Comparison of ENCODE assay signal across 10 mouse cellular contexts in the genomic region with DNA sequence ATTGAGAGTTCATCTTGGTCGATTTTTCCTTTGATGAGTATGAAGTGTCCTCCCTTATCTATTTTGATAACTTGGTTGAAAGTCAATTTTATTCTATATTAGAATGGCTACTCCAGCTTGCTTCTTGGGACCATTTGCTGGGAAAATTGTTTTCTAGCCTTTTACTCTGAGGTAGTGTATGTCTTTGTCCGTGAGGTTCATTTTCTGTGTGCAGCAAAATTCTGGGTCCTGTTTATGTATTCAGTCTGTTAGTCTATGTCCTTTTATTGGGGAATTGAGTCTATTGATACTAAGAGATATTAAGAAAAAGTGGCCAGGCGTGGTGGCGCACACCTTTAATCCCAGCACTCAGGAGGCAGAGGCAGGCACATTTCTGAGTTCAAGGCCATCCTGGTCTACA. TPM values are rescaled to one million over a fixed set of nuclear protein-coding genes. Genes with fewer than 3 reads are reported as not detected.
A peak's percentile ranks its signal among the peaks of the same experiment; 100 is the strongest.
DNase-seq lines count a peak whose midpoint lies in the region; ATAC-seq and TF ChIP-seq lines count a peak whose summit lies in the region.
"Not testable (repeated sequence)": the region's sequence is repeated elsewhere in the genome, so short reads cannot be mapped to it uniquely, and the experiment has no call there.
"Had no signal": no experiment of that assay in that cellular context is flagged by ENCODE, and none has a peak within 500 bp of the region (broad histone marks: within the 10 kb centered on the region; RNA-seq: fewer than 3 reads in every experiment).

No protein-coding gene starts in this region.

- peak overlapping the region; percentile 73 for H3K4me2 ChIP-seq in heart, embryonic 13.5 days
- peak overlapping the region; percentile 50 for H3K4me2 ChIP-seq in hindbrain, postnatal 0 days (ENCODE audit: low read depth, low read length)
- peak overlapping the region; percentile 36; the same call in 1 of the 2 replicates for H3K4me2 ChIP-seq in limb, embryonic 11.5 days (ENCODE audit: low read depth, severe bottlenecking)
- H3K4me2 ChIP-seq in liver, postnatal 0 days (ENCODE audit: low read depth, low read length), result peak overlapping the region; percentile 56; the same call in 1 of the 2 replicates
- H3K4me2 ChIP-seq in midbrain, embryonic 15.5 days, result peak overlapping the region; percentile 51
- peak overlapping the region; percentile 46 for H3K4me2 ChIP-seq in stomach, embryonic 14.5 days (replicated peaks; ENCODE audit: low read depth, low read length)

- H3K36me3 ChIP-seq in E14TG2a.4 (ENCODE audit: insufficient read depth, low read length); forebrain, embryonic 10.5 days (replicated peaks); heart, embryonic 13.5 days; hindbrain, postnatal 0 days (ENCODE audit: insufficient read depth, low read length); limb, embryonic 11.5 days (ENCODE audit: control insufficient read depth, insufficient read depth, low read length); liver, postnatal 0 days (replicated peaks; ENCODE audit: insufficient read depth, low read length); midbrain, embryonic 15.5 days (replicated peaks); stomach, embryonic 14.5 days (ENCODE audit: control insufficient read depth, insufficient read depth, low read length): not testable (repeated sequence)

- H3K9me3 ChIP-seq in E14TG2a.4 (ENCODE audit: low read length), result peaks cover 21% of the 10 kb centered on the region
- not testable (repeated sequence) for H3K9me3 ChIP-seq in forebrain, embryonic 10.5 days; heart, embryonic 13.5 days; hindbrain, postnatal 0 days (ENCODE audit: low read length); limb, embryonic 11.5 days (ENCODE audit: control insufficient read depth, low read length); liver, postnatal 0 days (ENCODE audit: low read length); midbrain, embryonic 15.5 days; stomach, embryonic 14.5 days (ENCODE audit: control insufficient read depth, low read depth, low read length)

- ATAC-seq in heart, embryonic 13.5 days (ENCODE audit: extremely low read depth, insufficient number of reproducible peaks, low FRiP score, low TSS enrichment); hindbrain, postnatal 0 days; limb, embryonic 11.5 days (ENCODE audit: insufficient number of reproducible peaks, low FRiP score, low TSS enrichment, low read depth); liver, postnatal 0 days; stomach, embryonic 14.5 days (ENCODE audit: insufficient number of reproducible peaks, insufficient read depth, low FRiP score, low read depth): not testable (repeated sequence)
- peak; percentile 28; the same call in 1 of the 2 replicates for ATAC-seq in midbrain, embryonic 15.5 days (replicated peaks)

- peak overlapping the region; percentile 67 for H3K9ac ChIP-seq in heart, embryonic 13.5 days
- not testable (repeated sequence) for H3K9ac ChIP-seq in hindbrain, postnatal 0 days (replicated peaks; ENCODE audit: low read length); limb, embryonic 11.5 days (ENCODE audit: low read length); liver, postnatal 0 days (replicated peaks); stomach, embryonic 14.5 days (replicated peaks; ENCODE audit: low read depth, low read length)
- H3K9ac ChIP-seq in midbrain, embryonic 15.5 days, result peak overlapping the region; percentile 25; the same call in 1 of the 2 replicates

- TF ChIP-seq CTCF in E14TG2a.4 (conservative IDR thresholded peaks at IDR 0.05; ENCODE audit: low read length); hindbrain, postnatal 0 days (IDR thresholded peaks at IDR 0.05; ENCODE audit: low read depth); liver, postnatal 0 days (IDR thresholded peaks at IDR 0.05; ENCODE audit: low read depth): not testable (repeated sequence)

- not testable (repeated sequence) for DNase-seq in forebrain, embryonic 10.5 days (ENCODE audit: extremely low spot score, low spot score); hindbrain, postnatal 0 days (ENCODE audit: low spot score); limb, embryonic 11.5 days (ENCODE audit: low spot score); liver, postnatal 0 days

- H3K27me3 ChIP-seq in E14TG2a.4 (ENCODE audit: insufficient read depth, low read length), result peaks cover 22% of the 10 kb centered on the region
- H3K27me3 ChIP-seq in forebrain, embryonic 10.5 days (ENCODE audit: poor library complexity, severe bottlenecking); heart, embryonic 13.5 days (replicated peaks); hindbrain, postnatal 0 days (ENCODE audit: insufficient read depth, low read length); limb, embryonic 11.5 days (ENCODE audit: control insufficient read depth, insufficient read depth, low read length); liver, postnatal 0 days (ENCODE audit: insufficient read depth, low read length); midbrain, embryonic 15.5 days (replicated peaks); stomach, embryonic 14.5 days (ENCODE audit: control insufficient read depth, insufficient read depth, low read length): not testable (repeated sequence)

- WGBS in forebrain, embryonic 10.5 days, result 43% methylated on average over 4 of the region's 4 CpGs
- 36% methylated on average over 4 of the region's 4 CpGs for WGBS in heart, embryonic 13.5 days
- 41% methylated on average over 4 of the region's 4 CpGs for WGBS in hindbrain, postnatal 0 days
- WGBS in limb, embryonic 11.5 days, result 43% methylated on average over 4 of the region's 4 CpGs
- 42% methylated on average over 4 of the region's 4 CpGs for WGBS in liver, postnatal 0 days (ENCODE audit: insufficient replicate concordance)
- WGBS in midbrain, embryonic 15.5 days, result 37% methylated on average over 4 of the region's 4 CpGs
- WGBS in stomach, embryonic 14.5 days, result 41% methylated on average over 4 of the region's 4 CpGs

- not testable (repeated sequence) for TF ChIP-seq EP300 in liver, postnatal 0 days (IDR thresholded peaks at IDR 0.05; ENCODE audit: low read depth)

- not testable (repeated sequence) for H3K27ac ChIP-seq in forebrain, embryonic 10.5 days; heart, embryonic 13.5 days (replicated peaks); hindbrain, postnatal 0 days; limb, embryonic 11.5 days (replicated peaks; ENCODE audit: low read depth, low read length); liver, postnatal 0 days (ENCODE audit: low read depth); midbrain, embryonic 15.5 days; stomach, embryonic 14.5 days (ENCODE audit: low read length)

- H3K4me3 ChIP-seq in E14TG2a.4 (replicated peaks; ENCODE audit: low read length), result peak overlapping the region; percentile 55; the same call in 1 of the 2 replicates
- peak overlapping the region; percentile 45 for H3K4me3 ChIP-seq in forebrain, embryonic 10.5 days
- peak overlapping the region; percentile 46 for H3K4me3 ChIP-seq in heart, embryonic 13.5 days
- peak overlapping the region; percentile 24 for H3K4me3 ChIP-seq in hindbrain, postnatal 0 days (ENCODE audit: low read length)
- H3K4me3 ChIP-seq in limb, embryonic 11.5 days (ENCODE audit: low read depth, low read length), result peak overlapping the region; percentile 8; the same call in 1 of the 2 replicates
- peak overlapping the region; percentile 25 for H3K4me3 ChIP-seq in liver, postnatal 0 days (ENCODE audit: low read depth, low read length)
- H3K4me3 ChIP-seq in midbrain, embryonic 15.5 days, result peak overlapping the region; percentile 34
- H3K4me3 ChIP-seq in stomach, embryonic 14.5 days (ENCODE audit: low read depth, low read length), result peak overlapping the region; percentile 12; the same call in 1 of the 2 replicates

- not testable (repeated sequence) for H3K4me1 ChIP-seq in E14TG2a.4 (replicated peaks; ENCODE audit: low read depth, low read length); forebrain, embryonic 10.5 days; heart, embryonic 13.5 days; hindbrain, postnatal 0 days (ENCODE audit: insufficient read depth, low read length); limb, embryonic 11.5 days (ENCODE audit: control insufficient read depth, insufficient read depth, low read length); liver, postnatal 0 days (ENCODE audit: insufficient read depth); midbrain, embryonic 15.5 days; stomach, embryonic 14.5 days (ENCODE audit: control insufficient read depth, insufficient read depth, low read length)

RNA-seq across cellular contexts. Expression of gene Riok2, which starts 27.8 kb away (rescaled TPM):
- polyA plus RNA-seq in forebrain, embryonic 10.5 days (2016; fragmentation: Nextera tagmentation; extraction: Ambion mirVana), result 33.2 and 33.4 TPM in 2 replicates
- 20.7 TPM in 2 replicates for polyA plus RNA-seq in heart, embryonic 13.5 days (2015; fragmentation: Nextera tagmentation; extraction: Ambion mirVana)
- 19.0 and 36.7 TPM in 2 replicates for total RNA-seq in hindbrain, postnatal 0 days (2014; rRNA removed)
- 15.0 and 19.2 TPM in 2 replicates for polyA plus RNA-seq in hindbrain, postnatal 0 days (2015; fragmentation: Nextera tagmentation; extraction: Ambion mirVana)
- polyA plus RNA-seq in limb, embryonic 11.5 days (2014; fragmentation: Nextera tagmentation; extraction: Ambion mirVana), result 33.7 and 33.9 TPM in 2 replicates
- 10.5 and 10.8 TPM in 2 replicates for polyA plus RNA-seq in liver, postnatal 0 days (2015; fragmentation: Nextera tagmentation; extraction: Ambion mirVana)
- 20.4 and 24.0 TPM in 2 replicates for polyA plus RNA-seq in midbrain, embryonic 15.5 days (2015; fragmentation: Nextera tagmentation; extraction: Ambion mirVana)
- polyA plus RNA-seq in stomach, embryonic 14.5 days (2014; fragmentation: Nextera tagmentation; extraction: Ambion mirVana), result 29.0 and 31.3 TPM in 2 replicates

RNA-seq across cellular contexts. Expression of gene Lix1, which starts 56.2 kb away (rescaled TPM):
- polyA plus RNA-seq in forebrain, embryonic 10.5 days (2016; fragmentation: Nextera tagmentation; extraction: Ambion mirVana), result 104 and 105 TPM in 2 replicates
- polyA plus RNA-seq in heart, embryonic 13.5 days (2015; fragmentation: Nextera tagmentation; extraction: Ambion mirVana), result 2.6 and 3.5 TPM in 2 replicates
- total RNA-seq in hindbrain, postnatal 0 days (2014; rRNA removed), result 9.9 and 11.2 TPM in 2 replicates
- 11.9 and 13.5 TPM in 2 replicates for polyA plus RNA-seq in hindbrain, postnatal 0 days (2015; fragmentation: Nextera tagmentation; extraction: Ambion mirVana)
- 98.9 and 104 TPM in 2 replicates for polyA plus RNA-seq in limb, embryonic 11.5 days (2014; fragmentation: Nextera tagmentation; extraction: Ambion mirVana)
- polyA plus RNA-seq in liver, postnatal 0 days (2015; fragmentation: Nextera tagmentation; extraction: Ambion mirVana), result 0.14 and 0.25 TPM in 2 replicates
- 10.0 and 11.4 TPM in 2 replicates for polyA plus RNA-seq in midbrain, embryonic 15.5 days (2015; fragmentation: Nextera tagmentation; extraction: Ambion mirVana)
- 6.4 and 7.9 TPM in 2 replicates for polyA plus RNA-seq in stomach, embryonic 14.5 days (2014; fragmentation: Nextera tagmentation; extraction: Ambion mirVana)
- total RNA-seq: common myeloid progenitor, adult 5-6 weeks; monocyte, adult 5-6 weeks had no signal
